Mouse (Mus musculus): ENCODE results near the gene Nucb2.

Nucb2 gene

DNA sequence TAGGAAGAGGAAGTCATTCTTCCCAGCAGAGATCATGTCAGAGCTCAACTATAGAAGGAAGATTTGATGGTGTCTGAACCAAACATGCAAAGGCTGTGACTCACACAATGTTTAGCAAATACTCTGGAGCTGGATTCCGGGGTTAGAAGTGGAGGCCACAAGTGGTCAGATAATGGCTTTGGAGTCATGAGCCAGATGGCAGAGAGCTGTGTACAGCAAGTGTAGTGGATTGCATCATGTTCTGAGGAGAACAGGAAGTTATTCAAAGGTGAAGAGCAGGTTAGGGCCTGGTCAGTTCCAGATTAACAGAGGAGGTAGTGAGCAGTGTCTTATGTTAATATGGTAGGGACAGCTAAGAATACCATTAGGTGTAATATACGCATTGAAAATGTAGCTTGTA is 20.4 kb downstream of the Nucb2 start:
- no peak for DNase-seq

DNA sequence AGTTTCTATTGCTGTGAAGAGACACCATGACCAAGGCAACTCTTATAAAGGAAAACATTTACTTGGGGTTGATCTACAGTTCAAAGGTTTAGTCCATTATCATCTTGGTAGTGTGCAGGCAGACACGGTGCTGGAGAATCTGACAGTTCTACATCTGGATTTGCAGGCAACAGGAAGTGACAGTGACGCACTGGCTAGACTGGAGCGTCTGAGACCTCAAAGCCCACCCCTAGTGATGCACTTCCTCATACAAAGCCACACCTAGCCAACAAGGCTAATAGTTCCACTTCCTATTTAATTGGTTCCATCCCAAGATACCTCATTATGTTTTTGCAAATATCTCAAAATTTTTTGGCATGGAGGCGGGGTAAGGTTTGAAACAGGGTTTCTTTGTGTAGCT is 25.6 kb downstream of the Nucb2 start:
- DNase-seq: no peak

DNA sequence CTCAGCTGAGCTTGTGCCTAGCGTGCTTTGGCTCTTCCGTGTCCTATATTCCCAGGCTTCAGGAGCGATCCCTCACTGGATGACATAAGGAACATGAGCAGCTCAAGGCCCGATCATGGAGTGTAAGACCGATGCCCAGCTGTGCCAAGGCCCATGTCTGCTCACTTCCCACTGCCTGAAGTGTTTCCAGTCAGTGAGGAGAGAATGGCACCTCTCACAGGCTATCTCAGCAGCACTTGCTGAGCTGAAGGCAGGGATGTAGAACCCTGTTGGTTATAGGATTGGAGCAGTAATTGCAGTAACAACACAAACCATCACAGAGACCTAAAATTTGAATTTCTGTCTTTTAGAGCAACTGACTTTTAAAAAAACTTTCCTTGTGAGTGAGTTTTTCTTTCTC is 26.3 kb downstream of the Nucb2 start:
- DNase-seq: no peak

DNA sequence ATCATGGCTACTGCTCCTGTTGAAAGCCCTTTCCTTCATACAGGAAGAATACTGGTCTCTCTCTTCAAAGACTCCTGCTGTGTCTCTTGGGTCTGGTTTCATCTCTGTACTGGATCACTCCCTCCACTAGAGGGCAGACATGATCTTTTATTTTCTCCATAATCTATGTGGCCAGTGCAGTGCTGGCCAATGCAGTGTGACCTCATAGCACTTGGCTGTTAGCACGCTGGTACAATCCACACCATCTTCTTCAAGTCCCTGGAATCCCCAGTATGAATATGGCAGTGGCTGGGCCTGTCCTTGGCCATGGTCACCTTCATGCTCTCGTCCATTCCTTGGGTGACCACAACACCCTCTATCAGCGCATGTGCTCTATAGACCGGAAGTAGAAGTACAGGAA is 27.1 kb downstream of the Nucb2 start:
- DNase-seq: no peak

DNA sequence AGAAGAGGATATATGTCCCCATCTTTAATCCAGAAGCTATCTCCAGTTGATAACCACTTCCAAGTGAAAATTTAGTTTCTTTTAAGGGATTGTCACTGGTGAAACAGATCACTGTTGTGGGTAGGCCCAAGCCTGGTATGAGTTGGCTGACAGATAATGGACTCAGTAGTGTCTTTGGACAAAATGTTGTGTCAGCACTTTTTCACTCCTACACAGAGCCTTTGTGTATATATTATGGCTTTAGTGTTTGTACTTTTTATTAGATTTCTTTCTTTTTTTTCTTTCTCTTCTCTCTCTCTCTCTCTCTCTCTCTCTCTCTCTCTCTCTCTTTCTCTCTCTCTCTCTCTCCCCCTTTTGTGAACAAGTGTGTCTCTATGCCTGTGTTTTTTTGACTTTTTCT is 52.7 kb downstream of the Nucb2 start:
- no peak for DNase-seq

DNA sequence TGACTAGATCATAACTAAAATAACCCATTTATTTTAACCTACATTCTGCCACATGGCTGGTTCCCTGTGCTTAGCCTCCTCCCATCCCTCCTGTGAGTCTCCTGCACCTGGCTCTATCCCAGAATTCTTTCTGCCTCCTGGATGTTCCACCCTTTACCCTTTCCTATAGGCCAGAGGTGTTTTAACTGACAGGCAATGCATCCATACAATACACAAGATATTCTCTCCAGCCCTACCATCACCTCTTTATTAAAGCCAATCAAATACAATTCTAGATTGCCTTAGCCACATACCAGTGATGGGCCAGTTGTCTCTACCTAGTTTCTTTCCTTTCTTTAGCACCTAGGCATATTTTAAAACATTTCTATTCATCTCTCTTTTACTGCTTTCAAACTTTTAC is 70.4 kb downstream of the Nucb2 start:
- DNase-seq: no peak
